Mouse (Mus musculus): ENCODE data around the gene Hoxd8. TPM values are rescaled to one million over a fixed set of nuclear protein-coding genes. Genes with fewer than 3 reads are reported as not detected.

The Hoxd8 gene
- polyA plus RNA-seq, 1 experiment from 2014 or later = not detected

- no peak overlapping the region for H3K27ac ChIP-seq
- H3K79me2 ChIP-seq (ENCODE audit: inconsistent target) = no peaks in the 10 kb centered on the region
- H3K36me3 ChIP-seq (ENCODE audit: inconsistent target) = no peaks in the 10 kb centered on the region
- H3K4me3 ChIP-seq (ENCODE audit: inconsistent target) = no peak overlapping the region
- 9% methylated on average over 13 of the region's 13 CpGs for WGBS (ENCODE audit: missing documents)
Observed at GRCm38 (mm10) chr2:74734451-74734850, 30.0 kb downstream of the Hoxd8 start.

GRCm38 (mm10) chr2:74734996-74735811 lies 30.8 kb downstream of the Hoxd8 start:
- H3K36me3 ChIP-seq (ENCODE audit: inconsistent target) = no peaks in the 10 kb centered on the region

DNA sequence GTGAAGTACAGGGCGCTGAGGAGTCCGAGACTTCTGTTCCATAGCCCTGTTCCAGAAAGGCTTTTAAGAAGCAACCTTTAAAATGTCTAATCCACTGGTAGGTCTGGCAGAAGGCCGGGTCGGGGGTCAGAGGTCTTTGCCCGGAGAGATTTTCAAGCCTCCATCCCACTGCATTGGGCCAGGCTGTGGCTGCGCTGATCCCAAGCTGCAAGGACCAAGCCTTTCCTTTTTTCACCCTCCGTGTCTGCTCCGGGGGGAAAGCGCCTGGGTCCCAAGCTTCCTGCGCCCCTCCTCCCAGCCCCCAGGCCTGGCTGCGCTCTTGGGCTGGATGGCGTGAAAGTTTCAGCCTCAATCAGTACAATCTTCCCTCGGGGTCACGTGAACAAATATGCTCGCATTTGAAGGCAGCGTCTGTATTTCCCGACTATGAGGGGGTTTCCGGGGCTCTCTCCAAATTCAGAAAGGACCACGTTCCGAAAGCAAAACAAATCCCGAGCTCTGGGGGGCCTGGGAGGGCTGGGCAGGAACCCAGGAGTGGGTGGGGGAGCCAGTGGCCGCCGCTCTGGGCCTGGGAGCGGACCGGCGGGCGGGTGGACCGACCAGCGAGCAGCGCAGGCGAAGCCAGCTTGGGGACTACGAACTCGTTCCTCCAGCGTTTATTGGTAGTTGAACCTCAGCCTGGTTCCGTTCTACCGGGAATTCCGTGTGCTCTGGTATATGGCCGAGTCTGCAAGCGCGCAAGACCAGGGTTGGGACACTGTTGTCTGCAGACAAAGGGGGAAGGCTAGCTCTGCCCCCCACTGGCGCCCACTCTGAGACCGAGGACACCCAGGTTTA lies 31.7 kb downstream of the Hoxd8 start:
- Histone ChIP-seq H3K79me2 (ENCODE audit: inconsistent target) (no peaks in the 10 kb centered on the region), H3K27ac (no peak overlapping the region), H3K36me3 (ENCODE audit: inconsistent target) (no peaks in the 10 kb centered on the region), H3K4me3 (ENCODE audit: inconsistent target) (no peak overlapping the region)
- WGBS (ENCODE audit: missing documents) = 8% methylated on average over 41 of the region's 42 CpGs

More at GRCm38 (mm10) chr2:74734996-74735811, 30.8 kb downstream of the Hoxd8 start:
- WGBS (ENCODE audit: missing documents) = 18% methylated on average over 22 of the region's 27 CpGs
- H3K4me3 ChIP-seq (ENCODE audit: inconsistent target) = no peak overlapping the region
- no peak overlapping the region for H3K27ac ChIP-seq
- H3K79me2 ChIP-seq (ENCODE audit: inconsistent target) = no peaks in the 10 kb centered on the region

DNA sequence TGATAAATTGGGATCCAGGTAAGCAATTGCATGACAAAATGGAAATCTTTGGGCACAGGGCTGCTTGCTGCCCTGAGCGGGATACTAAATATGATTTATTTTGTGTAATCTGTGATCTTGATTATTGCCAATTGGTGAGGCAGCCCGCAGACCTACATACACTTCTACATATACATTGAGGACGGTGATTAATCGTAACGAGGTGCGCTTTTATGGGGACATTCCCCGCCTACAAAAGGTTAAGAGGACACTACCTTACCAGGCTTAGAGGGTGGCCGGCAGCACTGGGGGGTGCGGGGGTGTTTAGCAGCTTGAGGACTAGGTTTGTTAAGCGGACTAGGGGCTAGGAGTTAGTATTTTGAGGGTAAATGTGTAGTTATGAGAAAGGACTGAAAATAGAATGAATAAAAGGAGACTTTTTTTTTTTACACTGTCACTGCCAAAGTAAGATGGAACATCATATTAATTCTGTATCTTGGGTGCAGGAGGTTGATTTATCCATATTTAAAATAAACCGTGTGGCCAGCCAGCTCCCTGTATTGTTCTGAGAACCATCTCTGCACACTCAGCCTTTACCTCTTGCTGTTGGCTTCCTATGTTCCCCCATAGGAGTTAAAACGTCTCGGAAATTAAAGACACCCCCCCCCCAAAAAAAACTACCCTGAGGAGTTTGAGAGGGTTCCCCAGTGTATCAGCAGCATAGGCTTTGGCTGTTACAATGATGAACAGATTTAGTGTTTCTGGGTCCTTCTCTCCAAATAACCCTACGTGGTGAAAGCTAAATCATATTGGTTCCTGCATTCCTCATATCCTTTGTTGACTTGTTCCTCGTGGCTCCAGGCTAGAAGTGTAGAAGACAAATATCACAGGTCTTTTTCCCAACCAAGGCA lies 32.5 kb downstream of the Hoxd8 start:
- 29% methylated on average over 15 of the region's 15 CpGs for WGBS (ENCODE audit: missing documents)
- no peak overlapping the region for H3K4me3 ChIP-seq (ENCODE audit: inconsistent target)
- H3K27ac ChIP-seq = no peak overlapping the region
- no peaks in the 10 kb centered on the region for H3K36me3 ChIP-seq (ENCODE audit: inconsistent target)
- H3K79me2 ChIP-seq (ENCODE audit: inconsistent target) = no peaks in the 10 kb centered on the region

- H3K36me3 ChIP-seq (ENCODE audit: inconsistent target) = no peaks in the 10 kb centered on the region
- H3K79me2 ChIP-seq (ENCODE audit: inconsistent target) = no peaks in the 10 kb centered on the region
- H3K27ac ChIP-seq = no peak overlapping the region
- WGBS (ENCODE audit: missing documents) = 36% methylated on average over 7 of the region's 7 CpGs
- no peak overlapping the region for H3K4me3 ChIP-seq (ENCODE audit: inconsistent target)
Observed at GRCm38 (mm10) chr2:74737578-74738070, 33.2 kb downstream of the Hoxd8 start.

GRCm38 (mm10) chr2:74738623-74739475 lies 34.4 kb downstream of the Hoxd8 start:
- H3K79me2 ChIP-seq (ENCODE audit: inconsistent target) = no peaks in the 10 kb centered on the region
- no peak overlapping the region for H3K27ac ChIP-seq
- WGBS (ENCODE audit: missing documents) = 5% methylated on average over 20 of the region's 20 CpGs
- H3K36me3 ChIP-seq (ENCODE audit: inconsistent target) = no peaks in the 10 kb centered on the region
- H3K4me3 ChIP-seq (ENCODE audit: inconsistent target) = no peak overlapping the region

- no peak overlapping the region for H3K4me3 ChIP-seq (ENCODE audit: inconsistent target)
- WGBS (ENCODE audit: missing documents) = 22% methylated on average over 2 of the region's 2 CpGs
- no peak overlapping the region for H3K27ac ChIP-seq
- H3K79me2 ChIP-seq (ENCODE audit: inconsistent target) = no peaks in the 10 kb centered on the region
- no peaks in the 10 kb centered on the region for H3K36me3 ChIP-seq (ENCODE audit: inconsistent target)
Observed at GRCm38 (mm10) chr2:74739476-74739800, 35.0 kb downstream of the Hoxd8 start.

DNA sequence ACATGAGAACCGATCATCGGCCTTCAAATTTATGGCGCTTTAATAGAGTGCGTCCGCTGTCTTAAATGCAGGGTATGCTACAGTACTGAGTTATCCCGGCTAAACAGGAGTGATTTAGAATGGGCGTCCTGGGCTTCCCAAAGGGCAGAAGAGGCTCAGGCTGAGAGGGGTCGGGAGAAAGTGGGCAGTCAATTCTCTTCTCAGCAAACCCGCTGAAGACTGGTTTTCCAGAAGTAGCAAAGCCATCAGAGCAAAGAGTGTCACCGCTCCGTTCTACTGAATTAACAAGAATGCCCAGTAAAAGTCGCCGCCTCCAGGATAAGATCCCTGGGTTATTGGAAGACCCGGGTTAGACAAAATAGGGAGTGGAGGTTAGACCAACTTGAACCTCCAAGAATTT lies 35.5 kb downstream of the Hoxd8 start:
- 19% methylated on average over 14 of the region's 14 CpGs for WGBS (ENCODE audit: missing documents)
- Histone ChIP-seq H3K36me3 (ENCODE audit: inconsistent target) (no peaks in the 10 kb centered on the region), H3K27ac (no peak overlapping the region), H3K4me3 (ENCODE audit: inconsistent target) (no peak overlapping the region), H3K79me2 (ENCODE audit: inconsistent target) (no peaks in the 10 kb centered on the region)

GRCm38 (mm10) chr2:74740311-74741091 lies 36.1 kb downstream of the Hoxd8 start:
- Histone ChIP-seq H3K27ac (no peak overlapping the region), H3K79me2 (ENCODE audit: inconsistent target) (no peaks in the 10 kb centered on the region), H3K4me3 (ENCODE audit: inconsistent target) (no peak overlapping the region), H3K36me3 (ENCODE audit: inconsistent target) (no peaks in the 10 kb centered on the region)
- 7% methylated on average over 42 of the region's 43 CpGs for WGBS (ENCODE audit: missing documents)

DNA sequence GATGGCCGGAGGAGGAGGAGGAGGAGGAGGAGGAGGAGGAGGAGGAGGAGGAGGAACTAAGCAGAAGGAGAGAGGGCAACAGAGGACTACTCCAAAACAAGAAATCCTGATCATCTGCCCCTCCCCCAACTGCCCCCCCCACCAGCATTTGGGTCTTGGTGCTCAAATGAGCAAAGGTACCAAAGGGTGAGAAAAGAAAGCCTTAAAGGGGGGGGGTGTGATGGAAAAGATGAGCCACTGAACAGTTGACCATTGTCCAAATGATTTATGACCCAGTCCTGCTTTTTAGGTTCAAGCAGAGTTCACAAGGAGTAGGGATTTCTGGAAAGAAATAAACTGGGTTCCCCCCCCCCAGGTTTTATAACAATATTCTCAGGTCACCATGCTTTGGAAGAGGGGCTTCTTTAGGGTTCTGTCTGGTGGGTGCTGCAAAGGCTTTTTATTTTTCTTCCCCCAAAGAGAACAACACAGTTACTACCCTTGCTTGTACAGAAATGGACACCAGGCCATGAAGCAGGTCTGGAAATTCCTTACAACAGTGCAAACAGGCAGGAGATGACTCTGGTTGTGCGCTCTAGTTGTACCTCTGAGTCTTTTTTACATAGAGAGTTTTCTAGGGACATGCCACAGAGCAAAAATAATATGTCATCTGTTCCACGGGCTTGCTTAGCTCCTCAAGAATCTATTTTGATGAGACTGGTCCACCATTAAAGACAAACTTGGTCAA lies 37.0 kb downstream of the Hoxd8 start:
- Histone ChIP-seq H3K4me3 (ENCODE audit: inconsistent target) (no peak overlapping the region), H3K79me2 (ENCODE audit: inconsistent target) (no peaks in the 10 kb centered on the region), H3K36me3 (ENCODE audit: inconsistent target) (no peaks in the 10 kb centered on the region), H3K27ac (no peak overlapping the region)
- WGBS (ENCODE audit: missing documents) = 85% methylated on average over 2 of the region's 3 CpGs

- Histone ChIP-seq H3K36me3 (ENCODE audit: inconsistent target) (no peaks in the 10 kb centered on the region), H3K79me2 (ENCODE audit: inconsistent target) (no peaks in the 10 kb centered on the region), H3K27ac (no peak overlapping the region), H3K4me3 (ENCODE audit: inconsistent target) (no peak overlapping the region)
Observed at GRCm38 (mm10) chr2:74741979-74742277, 37.5 kb downstream of the Hoxd8 start.

DNA sequence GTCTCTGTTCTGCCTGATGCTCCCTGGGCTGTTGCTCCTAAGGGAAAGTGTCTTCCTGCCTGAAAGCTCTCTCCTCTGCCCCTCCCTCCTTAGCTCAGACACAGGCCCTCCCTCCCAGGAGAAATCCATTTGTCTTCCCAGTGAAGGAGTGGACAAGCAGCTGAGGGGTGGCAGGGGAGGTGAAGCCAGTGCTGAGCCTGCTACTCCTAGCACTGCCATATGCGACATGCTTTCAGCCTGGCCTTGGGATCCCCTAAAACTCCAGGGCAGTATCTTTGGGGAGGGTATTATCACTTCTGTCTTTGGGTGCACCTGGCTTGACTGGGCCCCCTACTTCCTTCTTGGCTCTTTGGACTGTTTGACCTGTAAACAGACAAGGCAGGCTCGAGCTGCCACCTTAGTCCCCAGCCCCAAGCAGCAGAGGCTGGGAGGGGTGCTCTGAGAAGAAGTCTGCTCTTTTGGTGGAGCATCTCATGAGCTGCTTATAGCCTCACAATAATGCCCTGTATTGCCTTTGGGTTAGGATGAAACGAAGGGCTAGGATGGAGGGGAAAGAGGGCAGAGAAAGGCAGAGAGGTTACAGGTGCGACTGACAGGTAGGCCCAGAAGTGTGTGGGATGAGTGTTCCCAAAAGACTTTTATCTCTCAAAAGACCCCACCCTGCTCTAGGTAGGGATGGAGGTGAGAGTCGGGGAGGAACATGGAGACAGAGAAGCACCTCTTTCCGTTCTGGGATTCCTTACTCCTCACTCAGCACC lies 41.3 kb downstream of the Hoxd8 start:
- no peak overlapping the region for H3K4me3 ChIP-seq (ENCODE audit: inconsistent target)
- no peaks in the 10 kb centered on the region for H3K79me2 ChIP-seq (ENCODE audit: inconsistent target)
- 36% methylated on average over 6 of the region's 6 CpGs for WGBS (ENCODE audit: missing documents)
- no peaks in the 10 kb centered on the region for H3K36me3 ChIP-seq (ENCODE audit: inconsistent target)
- no peak overlapping the region for H3K27ac ChIP-seq

All from macrophage (primary cell).